Mouse (Mus musculus) stomach, postnatal 0 days (tissue): ENCODE results near the gene Bax. TPM values are rescaled to one million over a fixed set of nuclear protein-coding genes. Genes with fewer than 3 reads are reported as not detected.
A peak's percentile ranks its signal among the peaks of the same experiment; 100 is the strongest.

Source experiments
- ATAC-seq: fragments of 200-750 bp; cut with Nextera tagmentation; 2 replicates; pipeline ENCODE4 v1.8.0; 2017; ENCODE audit not compliant: low FRiP score, low TSS enrichment
- DNase-seq: peaks from one replicate; pipeline ENCODE4 v3.0.0-alpha.2; 2016; ENCODE audit warnings: low spot score
- H3K27ac ChIP-seq: fragments of 300-500 bp; sonication (generic); replicated peaks from 2 replicates; pipeline ENCODE4 v1.5.1; 2014; ENCODE audit warnings: mild to moderate bottlenecking, control low read depth
- H3K27me3 ChIP-seq: fragments of 300-500 bp; sonication (generic); 2 replicates; pipeline ENCODE4 v1.6.1; 2014; ENCODE audit warnings: low read length; ENCODE audit not compliant: control insufficient read depth, insufficient read depth
- H3K36me3 ChIP-seq: fragments of 300-500 bp; sonication (generic); 2 replicates; pipeline ENCODE4 v1.6.1; 2014; ENCODE audit warnings: low read length, mixed read lengths; ENCODE audit not compliant: control insufficient read depth, insufficient read depth
- H3K4me1 ChIP-seq: fragments of 300-500 bp; sonication (generic); replicated peaks from 2 replicates; pipeline ENCODE4 v1.6.1; 2014; ENCODE audit warnings: antibody characterized with exemption; ENCODE audit not compliant: control insufficient read depth, insufficient read depth
- H3K4me2 ChIP-seq: fragments of 300-500 bp; sonication (generic); replicated peaks from 2 replicates; pipeline ENCODE4 v1.6.1; 2014; ENCODE audit warnings: low read depth, mild to moderate bottlenecking, control low read depth, moderate library complexity
- H3K4me3 ChIP-seq: fragments of 300-500 bp; sonication (generic); 2 replicates; pipeline ENCODE4 v1.5.1; 2014; ENCODE audit warnings: low read depth, low read length, control low read depth
- H3K9ac ChIP-seq: fragments of 300-500 bp; sonication (generic); 2 replicates; pipeline ENCODE4 v1.6.1; 2014; ENCODE audit warnings: mild to moderate bottlenecking, low read length, control low read depth, mixed read lengths
- H3K9me3 ChIP-seq: fragments of 300-500 bp; sonication (generic); 2 replicates; pipeline ENCODE4 v1.6.1; 2016; ENCODE audit warnings: low read length; ENCODE audit not compliant: control insufficient read depth
- CTCF ChIP-seq: IDR thresholded peaks from 2 replicates; pipeline ENCODE4 v1.5.1; 2016; ENCODE audit warnings: antibody characterized with exemption, low read depth, mild to moderate bottlenecking, moderate library complexity
- EP300 ChIP-seq: optimal IDR thresholded peaks from 2 replicates; pipeline ENCODE3; 2016; ENCODE audit warnings: antibody characterized with exemption
- WGBS: fragments of 180-500 bp; shearing (Covaris S2); extraction: QIAGEN DNeasy Blood & Tissue Kit; methylation state at CpG from one replicate; pipeline ENCODE4 v1.1.7; 2014; 5-methylcytosine and 5-hydroxymethylcytosine counted together
- polyA plus RNA-seq: library from polyadenylated mRNA; unstranded; fragments of >200 nt; fragmentation: Nextera tagmentation; extraction: Ambion mirVana; gene quantifications from 2 replicates; pipeline ENCODE4 v1.2.1, GENCODE M21; 2015

The Bax gene
- polyA plus RNA-seq = 119 and 120 TPM in 2 replicates

GRCm38 (mm10) chr7:45466283-45467089 is at the start of gene Bax:
Bax (minus strand) TSS chr7:45466898.
- TF ChIP-seq CTCF = 0 out of 2 replicates have a peak, but pooled peaks have one; percentile 17
- TF ChIP-seq EP300 = peak; percentile 50
- DNase-seq (peak; percentile 95), ATAC-seq (peak; percentile 82)
- Histone ChIP-seq H3K27me3 (no peaks in the 10 kb centered on the region), H3K4me2 (peak within 1 kb of the TSS; percentile 87), H3K36me3 (no peaks in the 10 kb centered on the region), H3K9ac (peak within 1 kb of the TSS; percentile 81), H3K4me3 (peak within 1 kb of the TSS; percentile 76), H3K4me1 (peaks cover 4% of the 10 kb centered on the region), H3K9me3 (no peaks in the 10 kb centered on the region), H3K27ac (0 out of 2 replicates have a peak within 1 kb of the TSS, but pooled peaks have one; percentile 53)
- WGBS = under 1% methylated on average over 51 of the region's 58 CpGs

DNA sequence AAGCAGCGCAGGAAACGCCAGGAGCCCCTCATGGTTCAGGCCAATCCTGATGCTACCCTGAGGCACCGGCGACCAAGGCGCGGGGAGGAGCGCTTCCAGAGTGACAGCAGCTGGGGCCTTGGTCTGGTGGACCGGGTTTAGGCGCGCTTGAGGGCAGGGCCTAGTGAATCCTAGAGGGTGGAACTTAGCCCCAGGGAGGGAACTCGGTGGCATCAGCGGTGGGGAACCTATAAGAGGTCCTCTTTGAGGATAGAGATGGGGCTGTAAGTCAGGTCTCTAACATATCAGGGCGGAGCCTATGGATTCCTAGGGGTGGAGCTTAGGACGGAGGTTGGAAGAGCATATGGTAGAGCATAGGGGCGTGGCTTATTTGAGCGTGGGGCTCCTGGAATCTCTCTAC is 48.7 kb upstream of the Bax start:
- 0 out of 2 replicates have a peak overlapping the region, but pooled peaks have one; percentile 4 for H3K27ac ChIP-seq
- 27% methylated on average over 16 of the region's 16 CpGs for whole genome bisulfite sequencing
- ATAC-seq = peak; percentile 35
- no peak for DNase-seq
- no peaks in the 10 kb centered on the region for H3K4me1 ChIP-seq
- no peak overlapping the region for H3K9ac ChIP-seq
- TF ChIP-seq CTCF = no peak
- TF ChIP-seq EP300 = no peak
- H3K9me3 ChIP-seq = no peaks in the 10 kb centered on the region
- no peak overlapping the region for H3K4me3 ChIP-seq
- no peaks in the 10 kb centered on the region for H3K36me3 ChIP-seq
- H3K27me3 ChIP-seq = no peaks in the 10 kb centered on the region
- H3K4me2 ChIP-seq = peak overlapping the region; percentile 29; the same call in 1 of the 2 replicates

DNA sequence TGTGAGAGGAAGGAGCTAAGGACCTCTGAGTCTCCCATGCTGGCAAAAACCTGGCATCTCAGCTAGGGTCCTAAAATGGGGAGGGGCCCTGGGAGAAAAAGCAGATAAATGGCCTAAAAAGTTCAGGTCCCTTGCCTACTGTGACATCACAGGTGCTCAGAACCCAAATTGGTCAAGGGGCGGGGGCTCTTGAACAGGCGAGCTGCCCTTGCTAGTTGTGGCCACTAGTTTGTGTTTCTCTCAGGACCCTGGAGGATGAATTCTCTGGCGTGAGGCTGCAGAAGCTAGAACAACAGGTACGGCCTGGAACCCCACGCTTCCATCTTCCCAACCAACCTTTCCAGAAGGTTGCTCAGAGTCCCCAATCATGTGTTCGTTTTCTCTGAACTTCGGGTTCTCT is 47.7 kb upstream of the Bax start:
- Histone ChIP-seq H3K9ac (no peak overlapping the region), H3K27me3 (no peaks in the 10 kb centered on the region), H3K9me3 (no peaks in the 10 kb centered on the region), H3K27ac (no peak overlapping the region), H3K36me3 (no peaks in the 10 kb centered on the region), H3K4me3 (no peak overlapping the region), H3K4me2 (no peak overlapping the region), H3K4me1 (peaks cover 2% of the 10 kb centered on the region; the same call in 1 of the 2 replicates)
- ATAC-seq (no peak), DNase-seq (no peak)
- TF ChIP-seq CTCF (no peak), EP300 (no peak)
- 83% methylated on average over 7 of the region's 7 CpGs for WGBS

- WGBS = under 1% methylated on average over 44 of the region's 44 CpGs
- H3K9me3 ChIP-seq = no peaks in the 10 kb centered on the region
- peaks cover 6% of the 10 kb centered on the region; the same call in 1 of the 2 replicates for H3K4me1 ChIP-seq
- ATAC-seq (peak; percentile 85), DNase-seq (peak; percentile 92)
- no peak for TF ChIP-seq CTCF
- TF ChIP-seq EP300 = peak; percentile 54
- no peaks in the 10 kb centered on the region for H3K27me3 ChIP-seq
- peak within 1 kb of the TSS; percentile 77 for H3K4me3 ChIP-seq
- peak within 1 kb of the TSS; percentile 94 for H3K27ac ChIP-seq
- H3K36me3 ChIP-seq = peaks cover 2% of the 10 kb centered on the region; the same call in 1 of the 2 replicates
- H3K4me2 ChIP-seq = peak within 1 kb of the TSS; percentile 92
- peak within 1 kb of the TSS; percentile 86 for H3K9ac ChIP-seq
These were observed 43.5 kb upstream of the Bax start, which contains the start of gene Nucb1 for GRCm38 (mm10) chr7:45509912-45510787. Nucb1 (minus strand) TSS chr7:45510406.

DNA sequence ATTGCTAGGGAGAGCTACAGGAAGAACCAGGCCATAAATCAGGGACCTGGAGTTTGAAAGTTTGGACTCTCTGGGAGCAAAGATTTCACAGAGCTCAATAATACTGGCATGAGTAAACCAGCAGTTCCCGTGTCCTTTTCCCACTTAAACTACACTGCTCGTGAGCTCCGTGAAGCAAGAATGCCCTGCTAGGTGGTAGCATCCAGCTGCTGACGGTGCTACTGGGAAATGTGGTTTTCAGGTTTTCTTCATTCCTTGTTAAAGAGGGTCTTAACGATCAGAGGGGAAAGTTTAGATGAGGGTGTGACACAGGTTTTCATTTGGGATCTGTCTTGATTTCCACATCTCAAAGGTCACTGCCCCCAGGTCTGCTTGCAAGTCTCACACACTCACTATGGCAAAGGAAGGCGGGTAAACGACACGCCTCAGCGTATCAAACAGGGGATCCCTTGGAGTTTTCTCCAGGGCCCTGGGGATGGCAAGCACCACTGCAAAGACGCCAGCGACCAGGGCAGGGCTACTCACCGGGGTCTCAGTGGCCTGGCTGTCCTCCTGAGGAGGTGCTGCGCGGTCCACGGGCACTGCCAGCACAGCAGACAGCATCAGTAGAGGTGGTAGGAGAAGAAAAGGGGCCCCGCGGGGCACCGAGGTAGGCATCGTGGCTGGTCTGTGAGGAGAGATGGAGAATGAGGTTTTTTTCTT is 42.6 kb upstream of the Bax start:
- Histone ChIP-seq H3K9ac (peak overlapping the region; percentile 86), H3K9me3 (no peaks in the 10 kb centered on the region), H3K27me3 (no peaks in the 10 kb centered on the region), H3K36me3 (peaks cover 2% of the 10 kb centered on the region; the same call in 1 of the 2 replicates), H3K4me2 (peak overlapping the region; percentile 92), H3K4me1 (peaks cover 6% of the 10 kb centered on the region; the same call in 1 of the 2 replicates), H3K4me3 (peak overlapping the region; percentile 77), H3K27ac (peak overlapping the region; percentile 94)
- ATAC-seq (peak; percentile 9; the same call in 1 of the 2 replicates), DNase-seq (no peak)
- TF ChIP-seq EP300 = no peak
- no peak for TF ChIP-seq CTCF
- WGBS = 20% methylated on average over 19 of the region's 19 CpGs
